Mouse (Mus musculus): ENCODE results near the gene Rnaseh2a. TPM values are rescaled to one million over a fixed set of nuclear protein-coding genes. Genes with fewer than 3 reads are reported as not detected.
A peak's percentile ranks its signal among the peaks of the same experiment; 100 is the strongest.

The Rnaseh2a gene
- polyA plus RNA-seq, 1 experiment from 2014 or later: 46.4 TPM

DNA sequence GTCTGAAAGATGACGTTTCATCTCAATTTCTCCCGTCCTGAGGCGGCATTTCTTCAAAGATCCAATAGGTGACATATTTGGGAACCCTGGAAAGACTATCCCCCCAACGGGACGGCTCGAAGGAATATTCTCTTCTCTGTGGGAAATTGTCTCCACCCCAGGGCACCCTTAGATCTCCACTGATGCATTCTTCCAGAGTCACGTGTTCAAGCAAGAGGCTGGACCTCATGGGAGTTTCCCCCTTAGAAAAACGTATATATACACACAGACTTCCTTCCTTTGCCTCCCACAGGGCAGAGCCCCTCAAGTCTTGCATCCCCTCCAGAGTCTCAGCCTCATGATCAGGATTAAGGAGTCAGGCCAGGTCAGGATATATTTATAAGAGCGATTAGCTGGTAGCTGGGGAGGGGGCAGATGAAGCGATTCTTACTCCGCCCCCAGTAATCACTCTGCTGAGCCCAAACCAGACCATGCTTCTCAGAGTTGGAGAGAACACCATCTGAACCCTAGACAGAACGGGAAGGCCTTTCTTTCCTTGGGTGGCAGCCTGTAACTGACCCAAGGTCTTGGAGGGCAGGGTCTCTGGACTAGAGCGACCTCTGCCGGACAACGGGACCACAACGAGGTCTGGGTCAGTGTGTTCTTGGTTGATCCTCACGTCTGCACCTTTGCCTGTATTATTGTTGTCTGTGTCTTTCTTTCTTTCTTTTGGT, 22.9 kb downstream of the Rnaseh2a start, which contains the start of gene Rtbdn:
TSS of gene Rtbdn (plus strand) at position 464 of the 713 bp plus-strand sequence.
- H3K36me3 ChIP-seq (ENCODE audit: insufficient read depth, low read length): no peaks in the 10 kb centered on the region
- peaks cover 48% of the 10 kb centered on the region for H3K27me3 ChIP-seq (replicated peaks; ENCODE audit: insufficient read depth, low read length)
- no peaks in the 10 kb centered on the region for H3K4me1 ChIP-seq (ENCODE audit: insufficient read depth, low read depth, low read length)
- ATAC-seq (peak; percentile 16; the same call in 1 of the 2 replicates), DNase-seq (ENCODE audit: low spot score) (no peak)
- H3K9me3 ChIP-seq (ENCODE audit: low read length): no peaks in the 10 kb centered on the region
- peak within 1 kb of the TSS; percentile 55 for H3K4me2 ChIP-seq (replicated peaks; ENCODE audit: low read depth, low read length)
- H3K27ac ChIP-seq (ENCODE audit: low read length): no peak within 1 kb of the TSS
- H3K4me3 ChIP-seq (ENCODE audit: low read depth, low read length): peak within 1 kb of the TSS; percentile 32
- H3K9ac ChIP-seq (replicated peaks; ENCODE audit: low read depth): no peak within 1 kb of the TSS
- WGBS: 9% methylated on average over 17 of the region's 17 CpGs
- TF ChIP-seq EP300 (IDR thresholded peaks at IDR 0.05): no peak
- TF ChIP-seq CTCF (IDR thresholded peaks at IDR 0.05): peak; percentile 46

DNA sequence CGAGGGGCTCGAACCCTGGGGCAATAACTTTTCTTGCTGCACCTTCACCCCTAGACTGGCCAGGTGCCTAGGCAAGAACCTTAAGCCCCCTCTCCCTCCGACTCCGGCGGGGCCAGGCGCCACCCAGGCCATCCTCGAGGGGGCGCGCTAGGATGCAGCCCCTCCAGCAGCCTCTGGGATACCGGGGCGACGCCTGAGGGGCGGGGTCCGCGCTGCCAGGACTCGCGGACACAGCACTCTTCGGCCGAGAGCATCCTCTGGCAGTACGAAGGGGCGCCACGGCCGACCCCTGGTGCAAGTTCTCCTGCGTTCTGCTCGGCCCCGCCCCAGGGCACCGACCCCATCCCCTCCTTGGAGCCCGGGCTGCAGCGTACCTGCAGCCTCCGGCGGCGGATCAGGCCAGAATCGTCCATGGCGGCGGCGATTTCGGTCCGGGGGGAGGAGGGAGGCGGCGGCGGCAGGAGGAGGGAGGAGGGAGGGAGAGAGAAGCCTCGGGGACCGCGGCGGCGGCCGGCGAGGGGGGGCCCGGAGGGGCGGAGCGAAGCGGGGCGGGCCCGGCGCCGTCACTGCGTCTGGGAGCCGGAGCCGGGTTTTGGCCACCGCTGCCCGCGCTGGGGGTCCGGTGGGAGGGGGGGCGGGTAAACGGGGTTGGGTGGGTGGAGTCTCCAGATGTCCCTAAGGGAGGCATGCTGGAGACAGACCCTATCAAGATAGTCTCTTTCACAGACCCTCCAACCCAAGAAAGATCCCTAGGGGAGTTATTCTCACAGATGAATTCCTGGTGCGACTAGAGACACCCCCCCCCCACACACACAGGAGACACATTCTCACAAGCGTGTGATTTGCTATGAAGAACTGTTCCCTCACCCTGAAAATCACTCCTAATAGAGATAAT, 23.7 kb downstream of the Rnaseh2a start:
- no peak overlapping the region for H3K9ac ChIP-seq (replicated peaks; ENCODE audit: low read depth)
- H3K9me3 ChIP-seq (ENCODE audit: low read length): no peaks in the 10 kb centered on the region
- TF ChIP-seq CTCF (IDR thresholded peaks at IDR 0.05) (peak; percentile 35), EP300 (IDR thresholded peaks at IDR 0.05) (no peak)
- peaks cover 48% of the 10 kb centered on the region for H3K27me3 ChIP-seq (replicated peaks; ENCODE audit: insufficient read depth, low read length)
- ATAC-seq (no peak), DNase-seq (ENCODE audit: low spot score) (no peak)
- no peaks in the 10 kb centered on the region for H3K36me3 ChIP-seq (ENCODE audit: insufficient read depth, low read length)
- H3K4me3 ChIP-seq (ENCODE audit: low read depth, low read length): peak overlapping the region; percentile 32
- no peaks in the 10 kb centered on the region for H3K4me1 ChIP-seq (ENCODE audit: insufficient read depth, low read depth, low read length)
- peak overlapping the region; percentile 55 for H3K4me2 ChIP-seq (replicated peaks; ENCODE audit: low read depth, low read length)
- H3K27ac ChIP-seq (ENCODE audit: low read length): no peak overlapping the region
- 1% methylated on average over 21 of the region's 67 CpGs for WGBS

DNA sequence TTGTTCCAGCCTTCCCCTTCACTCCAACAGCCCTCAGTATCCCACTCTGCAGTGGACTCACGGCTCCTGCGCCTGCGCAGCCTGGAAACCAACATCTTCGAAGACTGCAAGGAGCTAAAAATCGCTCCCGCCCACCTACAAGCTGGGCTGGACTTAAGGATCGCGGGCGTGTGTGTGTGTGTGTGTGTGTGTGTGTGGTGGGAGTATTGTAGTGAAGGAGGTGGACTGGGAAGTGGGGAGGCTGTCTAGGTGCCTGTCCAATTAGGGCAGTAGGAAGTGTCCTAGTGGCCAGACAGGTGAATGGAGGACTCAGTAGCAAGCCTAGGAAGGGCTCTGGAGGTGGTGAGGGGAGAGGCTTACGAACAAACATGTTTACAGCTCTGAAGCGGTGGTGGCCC, 24.3 kb downstream of the Rnaseh2a start:
- WGBS: 8% methylated on average over 11 of the region's 11 CpGs
- Histone ChIP-seq H3K4me3 (ENCODE audit: low read depth, low read length) (peak overlapping the region; percentile 32; the same call in 1 of the 2 replicates), H3K36me3 (ENCODE audit: insufficient read depth, low read length) (no peaks in the 10 kb centered on the region), H3K27ac (ENCODE audit: low read length) (no peak overlapping the region), H3K9me3 (ENCODE audit: low read length) (no peaks in the 10 kb centered on the region), H3K4me1 (ENCODE audit: insufficient read depth, low read depth, low read length) (no peaks in the 10 kb centered on the region), H3K27me3 (replicated peaks; ENCODE audit: insufficient read depth, low read length) (peaks cover 48% of the 10 kb centered on the region), H3K9ac (replicated peaks; ENCODE audit: low read depth) (no peak overlapping the region), H3K4me2 (replicated peaks; ENCODE audit: low read depth, low read length) (no peak overlapping the region)
- DNase-seq (ENCODE audit: low spot score): no peak
- no peak for TF ChIP-seq CTCF (IDR thresholded peaks at IDR 0.05)
- TF ChIP-seq EP300 (IDR thresholded peaks at IDR 0.05): no peak
- ATAC-seq: no peak

DNA sequence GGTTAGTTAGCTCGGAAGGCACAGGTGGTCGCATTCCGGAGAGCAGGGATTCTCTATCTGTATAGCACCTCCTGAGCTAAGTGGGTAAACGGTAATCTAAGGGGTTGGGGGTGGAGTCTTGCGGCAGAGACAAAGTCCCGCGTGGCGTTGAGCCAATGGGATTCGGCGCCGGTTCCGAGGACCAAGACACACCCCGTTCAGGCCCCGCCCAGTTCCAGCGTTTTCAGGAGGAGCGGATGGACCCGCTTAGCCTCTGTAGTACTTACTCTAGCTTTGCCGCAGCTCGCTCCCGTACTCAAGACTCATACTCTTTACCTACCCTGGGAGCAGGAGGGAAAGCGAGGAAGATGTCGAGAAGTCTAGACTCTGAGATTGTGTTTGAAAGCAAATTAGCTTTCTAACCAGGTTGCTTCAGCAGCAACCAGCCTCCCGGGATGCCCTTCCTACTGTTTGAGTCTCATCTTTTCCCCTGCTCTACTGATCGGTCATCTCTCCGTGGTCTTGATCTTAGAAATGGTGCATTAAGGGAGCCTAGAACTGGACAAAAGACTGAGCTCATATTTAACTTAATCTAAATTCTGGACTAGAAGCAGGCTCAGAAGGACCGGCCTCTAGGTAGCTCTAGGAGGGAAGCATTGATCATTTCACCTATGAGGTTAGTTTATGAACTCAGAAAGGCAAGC, 24.9 kb downstream of the Rnaseh2a start:
- Histone ChIP-seq H3K9ac (replicated peaks; ENCODE audit: low read depth) (no peak overlapping the region), H3K4me1 (ENCODE audit: insufficient read depth, low read depth, low read length) (no peaks in the 10 kb centered on the region), H3K4me2 (replicated peaks; ENCODE audit: low read depth, low read length) (no peak overlapping the region), H3K27me3 (replicated peaks; ENCODE audit: insufficient read depth, low read length) (peaks cover 46% of the 10 kb centered on the region), H3K4me3 (ENCODE audit: low read depth, low read length) (no peak overlapping the region), H3K27ac (ENCODE audit: low read length) (no peak overlapping the region), H3K9me3 (ENCODE audit: low read length) (no peaks in the 10 kb centered on the region), H3K36me3 (ENCODE audit: insufficient read depth, low read length) (no peaks in the 10 kb centered on the region)
- TF ChIP-seq CTCF (IDR thresholded peaks at IDR 0.05) (no peak), EP300 (IDR thresholded peaks at IDR 0.05) (no peak)
- WGBS: 3% methylated on average over 26 of the region's 26 CpGs
- DNase-seq (ENCODE audit: low spot score): peak; percentile 17
- ATAC-seq: no peak

DNA sequence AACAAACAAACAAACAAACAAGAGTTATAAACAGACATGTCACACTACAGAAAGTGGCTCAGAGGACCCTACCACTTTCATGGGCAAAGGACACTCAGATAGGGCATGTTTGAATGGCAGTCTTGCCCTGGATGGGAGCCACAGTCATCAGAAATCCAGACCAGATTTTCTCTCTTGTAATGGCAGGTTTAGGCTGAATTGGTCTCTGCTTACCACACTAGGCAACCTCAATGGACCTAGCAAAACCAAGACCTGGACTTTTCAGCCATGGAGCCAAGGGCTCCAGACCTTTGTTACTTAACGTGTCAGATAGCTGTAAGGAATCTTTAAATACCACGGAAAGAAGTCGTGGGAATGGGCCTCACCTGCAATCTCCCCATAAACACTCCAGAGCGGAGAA, 25.9 kb downstream of the Rnaseh2a start:
- WGBS: 17% methylated on average over 4 of the region's 4 CpGs
- no peak overlapping the region for H3K4me2 ChIP-seq (replicated peaks; ENCODE audit: low read depth, low read length)
- no peaks in the 10 kb centered on the region for H3K4me1 ChIP-seq (ENCODE audit: insufficient read depth, low read depth, low read length)
- no peak overlapping the region for H3K9ac ChIP-seq (replicated peaks; ENCODE audit: low read depth)
- no peak for ATAC-seq
- DNase-seq (ENCODE audit: low spot score): no peak
- no peaks in the 10 kb centered on the region for H3K9me3 ChIP-seq (ENCODE audit: low read length)
- no peaks in the 10 kb centered on the region for H3K36me3 ChIP-seq (ENCODE audit: insufficient read depth, low read length)
- TF ChIP-seq EP300 (IDR thresholded peaks at IDR 0.05): no peak
- H3K27ac ChIP-seq (ENCODE audit: low read length): no peak overlapping the region
- H3K27me3 ChIP-seq (replicated peaks; ENCODE audit: insufficient read depth, low read length): peaks cover 46% of the 10 kb centered on the region
- no peak overlapping the region for H3K4me3 ChIP-seq (ENCODE audit: low read depth, low read length)
